Mouse (Mus musculus) layer of hippocampus, adult 18-20 months (tissue): ENCODE results near the gene Fam114a1. TPM values are rescaled to one million over a fixed set of nuclear protein-coding genes. Genes with fewer than 3 reads are reported as not detected.

Experiments
- DNase-seq, 2 experiments: peaks; one replicate each; pipeline ENCODE4 v3.0.0; 2022; ENCODE audit warnings: low spot score in 2 of 2
- long read RNA-seq: library from polyadenylated mRNA; stranded (forward); transcript quantifications from one replicate; pipeline ENCODE4 v2.0.0, GENCODE M21; 2021
- total RNA-seq, 2 experiments: library from RNA; stranded (reverse); gene quantifications; 2 replicates each; pipeline ENCODE4 v1.2.3; 2021

Gene Fam114a1
- total RNA-seq, result 1 to 10 TPM; 4.6 to 4.7 TPM
- long read RNA-seq, partial matches to known transcripts, result 1 of 2 reads
- long read RNA-seq, other reads (novel, unspliced or antisense), result 0 of 2 reads

- no peak for DNase-seq
Measured at GRCm38 (mm10) chr5:64969861-64970771, at the start of gene Fam114a1. Gene Fam114a1 (plus strand): TSS chr5:64970071.

- DNase-seq, result no peak
Measured at GRCm38 (mm10) chr5:64922891-64923381, 46.9 kb upstream of the Fam114a1 start.

GRCm38 (mm10) chr5:64932215-64932614 lies 37.7 kb upstream of the Fam114a1 start:
- DNase-seq, result no peak

GRCm38 (mm10) chr5:64932775-64933174 lies 37.1 kb upstream of the Fam114a1 start:
- DNase-seq, result no peak

GRCm38 (mm10) chr5:64951486-64951885 lies 18.4 kb upstream of the Fam114a1 start:
- DNase-seq, result peak; percentile 19 to 35

- no peak for DNase-seq
Measured at GRCm38 (mm10) chr5:64954931-64955330, 14.9 kb upstream of the Fam114a1 start.

- DNase-seq, result no peak
Measured at GRCm38 (mm10) chr5:64958991-64959842, 10.7 kb upstream of the Fam114a1 start.

- DNase-seq, result peak in 1 of 2 experiments; percentile 57
Measured at GRCm38 (mm10) chr5:64959843-64960230, 10.0 kb upstream of the Fam114a1 start, which contains the start of gene Tlr6. Gene Tlr6 (minus strand): TSS chr5:64960097.

GRCm38 (mm10) chr5:64960857-64961391 lies 8.9 kb upstream of the Fam114a1 start:
- no peak for DNase-seq

GRCm38 (mm10) chr5:64963271-64963670 lies 6.6 kb upstream of the Fam114a1 start:
- no peak for DNase-seq

- DNase-seq, result no peak
Measured at GRCm38 (mm10) chr5:64963735-64964134, 6.1 kb upstream of the Fam114a1 start.

- DNase-seq, result no peak
Measured at GRCm38 (mm10) chr5:64968961-64969860, 660 bp upstream of the Fam114a1 start.

- no peak for DNase-seq
Measured at GRCm38 (mm10) chr5:64975121-64975520, 5.2 kb downstream of the Fam114a1 start.

- peak in 1 of 2 experiments; percentile 11 for DNase-seq
Measured at GRCm38 (mm10) chr5:64977128-64977527, 7.3 kb downstream of the Fam114a1 start.

GRCm38 (mm10) chr5:64985971-64986370 lies 16.1 kb downstream of the Fam114a1 start:
- no peak for DNase-seq

- no peak for DNase-seq
Measured at GRCm38 (mm10) chr5:64989940-64990339, 20.1 kb downstream of the Fam114a1 start.

- DNase-seq, result peak; percentile 54 to 63
Measured at GRCm38 (mm10) chr5:64992540-64992939, 22.7 kb downstream of the Fam114a1 start.

GRCm38 (mm10) chr5:64995408-64995807 lies 25.5 kb downstream of the Fam114a1 start:
- no peak for DNase-seq

GRCm38 (mm10) chr5:65002940-65003824 lies 33.3 kb downstream of the Fam114a1 start:
- peak in 1 of 2 experiments; percentile 61 for DNase-seq
